Mouse (Mus musculus) testis, adult 2 months (tissue): ENCODE data around the gene Epha6.

Source experiments
- CTCF ChIP-seq: fragments of 200-500 bp; IDR thresholded peaks from 2 replicates; pipeline ENCODE4 v1.5.1; 2012; ENCODE audit warnings: low read depth, mild to moderate bottlenecking, inconsistent platforms, low read length, moderate library complexity; ENCODE audit not compliant: control insufficient read depth, insufficient read depth, insufficient replicate concordance
- POLR2A ChIP-seq: fragments of 200-500 bp; IDR thresholded peaks from 2 replicates; pipeline ENCODE4 v1.6.1; 2012; ENCODE audit warnings: low read depth, mild to moderate bottlenecking, inconsistent platforms, low read length, moderate library complexity; ENCODE audit not compliant: control insufficient read depth

GRCm38 (mm10) chr16:59715524-59715923 lies 889.8 kb downstream of the Epha6 start:
- TF ChIP-seq CTCF (no peak), POLR2A (no peak)
